Mouse (Mus musculus): ENCODE measurements around the gene Pbxip1.

DNA sequence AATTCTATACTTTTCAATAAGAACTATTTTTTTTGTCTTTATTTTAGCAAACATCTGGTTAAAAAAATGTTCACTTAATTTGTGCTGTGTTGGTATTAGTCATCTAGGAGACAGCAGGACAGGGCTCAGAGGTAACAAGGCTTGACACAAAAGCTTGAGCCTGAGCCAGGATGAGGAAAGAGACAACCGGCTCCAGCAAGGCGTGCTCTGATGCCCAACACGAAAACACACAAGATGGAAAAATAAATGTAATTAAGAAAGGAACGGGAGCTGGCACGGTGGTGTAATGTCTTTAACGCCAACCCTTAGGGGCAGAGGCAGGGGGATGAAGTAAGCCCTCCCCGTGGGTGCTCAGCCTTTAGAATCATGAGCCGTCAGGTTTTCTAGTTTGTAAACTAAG, 49.6 kb downstream of the Pbxip1 start:
- no peak for TF ChIP-seq POLR2A (IDR thresholded peaks at IDR 0.05; ENCODE audit: borderline replicate concordance, extremely low read depth, low read depth, low read length)
- TF ChIP-seq CTCF (IDR thresholded peaks at IDR 0.05; ENCODE audit: insufficient read depth, low read length): no peak
